Mouse (Mus musculus) erythroblast, adult 5-6 weeks (primary cell): ENCODE data around the gene Ntn1. TPM values are rescaled to one million over a fixed set of nuclear protein-coding genes. Genes with fewer than 3 reads are reported as not detected.

Experiments used
- ATAC-seq: replicated peaks from 2 replicates; pipeline ENCODE4 v1.8.0; 2016; ENCODE audit warnings: moderate number of reproducible peaks, mild to moderate bottlenecking, moderate TSS enrichment, inconsistent platforms; ENCODE audit not compliant: poor library complexity, low FRiP score, severe bottlenecking
- total RNA-seq, 2 experiments: library from RNA; stranded (forward) in 1 of 2; stranded (reverse) in 1 of 2; fragments of 150-400 nt in 1 of 2; fragments of 200-764, 138-1000 nt in 1 of 2; gene quantifications; 2 replicates each; pipeline versions ENCODE4 v1.2.3 to v1.2.4; 2015 to 2017; ENCODE audit warnings: low replicate concordance in 2 of 2

Ntn1 gene
- total RNA-seq, 2 experiments from 2014 or later: not detected

DNA sequence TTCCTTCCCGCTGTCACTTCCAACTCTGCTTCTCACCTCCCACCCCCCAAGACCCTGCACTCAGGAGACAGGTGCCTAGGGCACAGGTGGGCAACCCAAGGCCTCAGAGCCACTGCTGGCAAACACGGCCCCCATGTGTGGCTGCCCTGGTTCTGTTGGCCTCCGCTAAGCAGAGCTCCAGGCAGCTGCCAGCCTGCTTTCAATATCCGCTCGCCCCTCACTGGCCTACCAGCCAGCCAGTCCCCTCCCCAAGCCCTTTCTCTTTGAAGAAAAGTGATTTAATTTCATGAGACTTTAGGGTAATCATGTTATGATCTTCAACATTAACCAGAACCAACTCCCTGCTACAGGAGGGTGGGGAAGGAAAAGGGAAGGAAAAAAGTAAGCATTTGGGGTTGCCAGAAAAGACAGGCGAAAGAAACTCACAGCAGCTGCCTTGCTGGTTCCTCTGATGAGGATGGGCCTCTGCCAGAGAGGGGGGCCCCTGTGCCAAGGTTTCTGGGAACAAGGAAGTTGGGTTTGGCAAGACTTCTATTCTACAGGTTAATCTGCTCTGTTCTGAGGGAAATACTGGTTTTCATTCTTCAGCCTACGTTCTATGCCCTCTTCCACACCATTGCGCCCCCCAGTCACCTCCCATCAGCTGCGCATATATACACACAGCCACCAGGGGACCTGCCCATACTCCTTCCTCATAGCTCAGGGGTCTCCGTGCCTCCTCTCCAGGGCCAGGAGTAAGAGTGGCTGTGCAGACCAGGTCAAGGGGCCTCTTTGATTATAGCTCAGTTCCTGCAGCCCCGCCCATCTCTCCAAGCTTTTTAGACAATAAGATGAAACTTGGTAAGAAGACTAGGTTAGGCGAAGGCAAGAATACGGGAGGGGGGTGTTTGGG lies 59.3 kb downstream of the Ntn1 start:
- no peak for ATAC-seq

DNA sequence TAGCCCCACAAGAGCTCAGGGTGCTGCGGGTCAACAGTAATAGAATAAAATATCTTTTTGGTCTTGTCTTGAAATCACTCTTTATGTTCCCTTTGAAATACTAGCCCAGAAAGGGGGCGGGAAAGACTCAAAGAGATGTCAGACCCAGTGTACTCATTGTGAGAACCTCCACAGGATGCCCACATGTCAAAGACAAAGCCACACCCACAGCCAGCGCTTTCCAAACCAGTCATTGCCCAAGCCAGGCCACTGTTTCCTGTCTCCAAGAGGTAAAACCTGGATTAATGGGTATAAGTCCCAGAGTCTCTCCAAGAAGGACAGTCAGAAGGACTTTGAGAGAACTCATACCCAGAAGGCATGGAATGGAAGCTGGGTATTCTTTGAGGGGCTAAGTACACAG lies 60.3 kb downstream of the Ntn1 start:
- ATAC-seq: no peak

GRCm38 (mm10) chr11:68339856-68340255 lies 60.8 kb downstream of the Ntn1 start:
- no peak for ATAC-seq

GRCm38 (mm10) chr11:68339331-68339730 lies 61.3 kb downstream of the Ntn1 start:
- ATAC-seq: no peak

DNA sequence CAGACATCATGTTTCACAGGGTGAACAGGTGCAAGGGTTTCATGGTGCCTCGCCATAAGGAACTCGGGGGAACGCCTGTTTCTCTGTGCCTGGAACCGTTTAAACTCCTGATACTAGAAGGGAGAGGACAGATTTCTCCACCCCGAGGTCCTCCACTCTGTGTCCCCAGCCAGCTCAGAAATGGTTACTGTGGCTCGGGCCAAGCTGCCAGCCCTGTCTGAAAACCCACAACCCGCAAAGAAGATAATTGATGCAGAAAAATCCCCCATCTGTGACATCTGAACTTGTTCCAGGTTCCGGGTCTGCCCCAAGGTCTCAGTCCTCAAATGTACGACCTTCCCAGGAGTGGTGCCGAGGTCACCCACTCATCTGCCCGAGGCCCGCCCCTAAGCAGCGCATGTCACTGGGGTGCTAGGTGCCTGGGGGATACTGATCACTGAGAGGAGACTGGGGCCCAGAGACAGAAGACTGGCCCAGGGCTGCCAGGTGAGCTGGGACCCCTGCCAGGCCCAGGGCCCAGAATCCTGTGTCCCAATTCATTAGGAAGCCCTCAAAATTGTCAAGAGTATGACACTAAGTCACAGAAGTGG lies 68.9 kb downstream of the Ntn1 start:
- ATAC-seq: no peak

GRCm38 (mm10) chr11:68331117-68331437 lies 69.5 kb downstream of the Ntn1 start:
- no peak for ATAC-seq

- ATAC-seq: no peak
These were observed 70.1 kb downstream of the Ntn1 start for GRCm38 (mm10) chr11:68330398-68331116.

GRCm38 (mm10) chr11:68324863-68325262 lies 75.8 kb downstream of the Ntn1 start:
- no peak for ATAC-seq

DNA sequence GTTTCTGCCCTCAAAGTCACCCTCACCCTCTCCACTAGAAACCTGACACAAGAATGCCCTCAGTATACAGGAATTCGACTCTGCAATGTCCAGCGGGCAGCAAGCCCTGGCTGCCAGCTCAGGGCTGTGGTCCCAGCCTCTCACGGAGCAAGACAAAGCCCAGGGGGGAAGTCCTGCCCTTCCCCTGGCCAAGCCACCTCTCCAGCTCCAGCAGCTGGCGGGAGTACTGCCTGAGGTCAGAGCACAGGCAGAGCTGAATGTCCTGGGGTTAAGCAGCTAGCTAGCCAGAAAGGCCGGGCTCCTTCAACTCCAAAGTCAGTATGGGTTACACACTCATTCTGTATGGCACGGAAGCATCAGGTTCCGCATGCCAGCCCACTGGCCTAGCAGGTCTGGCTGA lies 79.2 kb downstream of the Ntn1 start:
- no peak for ATAC-seq

GRCm38 (mm10) chr11:68315551-68316130 lies 85.0 kb downstream of the Ntn1 start:
- ATAC-seq: no peak

DNA sequence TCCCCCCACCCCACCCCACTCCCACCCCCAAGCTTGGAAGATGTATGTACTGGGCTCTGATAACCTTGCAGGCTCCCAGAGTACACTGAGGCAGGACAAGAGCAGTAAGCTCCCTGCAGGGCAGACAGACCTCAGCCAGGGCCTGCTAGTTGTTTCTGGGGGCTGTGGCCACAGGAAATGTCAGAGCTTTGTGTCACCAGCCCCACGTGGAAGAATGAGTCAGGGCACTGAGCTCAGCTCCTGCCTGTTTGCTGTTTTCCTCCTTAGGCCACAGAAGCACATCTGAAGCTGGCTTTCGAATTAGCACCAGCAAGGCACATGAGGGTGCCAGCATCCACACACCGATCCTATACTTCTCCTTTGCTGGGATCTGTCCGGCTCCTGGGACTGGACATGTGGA lies 86.8 kb downstream of the Ntn1 start:
- ATAC-seq: no peak

DNA sequence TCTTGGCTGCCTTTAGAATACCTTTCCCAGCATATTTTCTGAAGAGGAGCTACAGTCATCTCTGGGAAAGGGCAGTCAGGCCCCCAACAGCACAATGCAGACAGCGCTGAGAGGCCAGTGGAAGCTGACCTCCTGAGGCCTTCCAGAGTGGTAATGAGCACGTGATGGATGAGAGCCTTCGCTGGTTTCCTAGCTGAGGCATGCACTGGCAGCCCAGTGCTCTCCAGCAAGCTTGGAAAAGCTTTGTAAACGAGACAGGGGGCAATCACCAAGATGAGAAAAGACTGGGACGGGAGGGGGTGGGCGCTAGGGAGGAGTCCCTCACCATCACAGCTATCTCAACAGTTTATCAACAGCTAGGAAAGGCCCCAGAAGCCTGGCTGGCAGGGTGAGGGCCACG lies 87.6 kb downstream of the Ntn1 start:
- ATAC-seq: no peak

- ATAC-seq: no peak
These were observed 91.6 kb downstream of the Ntn1 start for GRCm38 (mm10) chr11:68308911-68309580.

- ATAC-seq: no peak
These were observed 94.6 kb downstream of the Ntn1 start for GRCm38 (mm10) chr11:68305997-68306396.

DNA sequence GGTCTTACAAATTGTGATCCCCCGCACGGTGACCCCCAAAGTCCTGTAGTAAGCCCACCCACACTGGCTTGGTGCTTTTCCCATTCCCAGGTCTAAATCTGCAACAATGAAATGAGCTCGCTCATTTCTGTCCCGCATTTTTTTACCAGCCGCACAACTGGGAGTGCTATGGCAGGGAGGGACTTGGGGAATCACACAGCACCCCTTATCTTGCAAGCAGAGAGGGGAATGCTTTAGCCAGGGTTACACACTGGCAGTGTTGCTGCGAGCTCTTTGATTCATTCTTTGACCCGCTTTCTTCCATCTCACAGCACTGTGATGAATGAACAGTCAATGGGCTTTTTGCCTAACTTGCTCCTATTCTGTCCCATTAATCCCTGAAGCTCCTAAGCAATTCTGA lies 98.3 kb downstream of the Ntn1 start:
- ATAC-seq: no peak

- ATAC-seq: no peak
These were observed 99.0 kb downstream of the Ntn1 start for GRCm38 (mm10) chr11:68301660-68302059.

- ATAC-seq: no peak
These were observed 105.1 kb downstream of the Ntn1 start for GRCm38 (mm10) chr11:68295474-68295873.

GRCm38 (mm10) chr11:68290631-68291030 lies 110.0 kb downstream of the Ntn1 start:
- ATAC-seq: no peak

DNA sequence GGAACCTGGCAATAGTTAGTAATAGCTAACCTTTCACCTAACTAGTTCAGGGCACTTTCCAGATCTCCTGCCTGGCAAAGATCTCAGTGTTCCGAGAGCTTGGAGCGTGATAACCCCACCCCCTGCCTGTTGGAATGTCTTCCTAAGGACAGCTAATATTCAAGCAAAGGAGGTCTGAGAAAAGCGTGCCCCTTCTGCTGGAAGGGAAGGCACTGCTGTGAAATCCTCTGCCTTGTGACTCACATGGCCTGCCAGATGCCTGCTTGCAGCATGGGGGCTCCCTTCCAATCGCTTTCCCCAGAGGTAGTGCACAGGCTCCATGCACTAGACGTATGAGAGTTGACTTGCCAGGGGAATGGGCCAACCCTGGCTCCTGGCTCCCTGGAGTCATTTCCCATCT lies 113.3 kb downstream of the Ntn1 start:
- ATAC-seq: no peak

GRCm38 (mm10) chr11:68286142-68286808 lies 114.3 kb downstream of the Ntn1 start:
- no peak for ATAC-seq
